Comparison of ENCODE assay signal across 8 mouse cellular contexts in the genomic region with DNA sequence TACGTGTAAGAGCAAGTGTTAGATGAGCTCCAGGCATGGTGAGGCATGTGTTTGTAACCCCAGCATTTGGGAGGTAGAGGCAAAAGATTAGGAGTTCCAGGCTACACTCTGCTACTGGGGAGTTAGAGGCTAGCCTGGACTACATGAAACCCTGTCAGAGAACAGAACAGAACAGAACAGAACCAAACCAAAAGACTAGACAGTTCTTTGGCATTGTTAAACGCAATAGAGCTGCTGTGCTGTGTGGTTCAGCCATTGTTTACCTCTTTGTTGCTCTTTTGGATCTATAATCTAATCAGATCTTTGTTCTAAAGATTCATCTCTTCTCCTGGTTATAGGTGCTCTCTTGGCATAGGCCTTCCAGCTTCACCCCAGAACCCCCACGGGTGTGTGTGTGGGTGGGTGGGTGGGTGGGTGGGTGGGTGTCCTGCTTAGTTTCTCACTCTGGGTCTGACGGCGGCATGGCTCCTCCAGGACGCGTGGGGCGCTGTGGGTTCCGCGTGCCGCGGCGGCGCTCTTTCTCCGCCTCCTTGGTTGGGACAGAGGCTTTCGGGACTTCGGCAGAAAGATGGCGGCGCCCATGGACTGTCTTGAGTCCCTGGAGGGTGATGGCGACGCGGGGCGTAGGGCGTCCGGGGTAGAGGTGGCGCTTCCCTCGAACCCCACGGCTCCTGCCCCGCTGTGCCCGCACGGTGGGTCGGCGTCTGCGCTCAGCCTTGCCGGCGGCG. TPM values are rescaled to one million over a fixed set of nuclear protein-coding genes. Genes with fewer than 3 reads are reported as not detected.
A peak's percentile ranks its signal among the peaks of the same experiment; 100 is the strongest.
DNase-seq lines count a peak whose midpoint lies in the region; ATAC-seq and TF ChIP-seq lines count a peak whose summit lies in the region.

No protein-coding gene starts in this region.

- H3K4me2 ChIP-seq in forebrain, postnatal 0 days (ENCODE audit: low read depth), result peak overlapping the region; percentile 69
- peak overlapping the region; percentile 52 for H3K4me2 ChIP-seq in lung, embryonic 15.5 days

- peak; percentile 73 for DNase-seq in ES-E14 (ENCODE audit: low read depth, low spot score)
- peak; percentile 84 to 87 for DNase-seq in cerebellum, adult 2 months
- peak; percentile 94 for DNase-seq in forebrain, postnatal 0 days
- peak; percentile 90 for DNase-seq in heart, postnatal 4 days
- DNase-seq in layer of hippocampus, adult 8-10 months (ENCODE audit: low spot score in 2 of 2), result peak; percentile 85 to 88
- peak; percentile 74 for DNase-seq in ovary, adult 18-20 months (ENCODE audit: low spot score)
- peak; percentile 88 for DNase-seq in thymus, postnatal 0 days (ENCODE audit: low spot score)

- H3K27ac ChIP-seq in ES-E14 (ENCODE audit: insufficient read depth, low read depth, low read length, poor library complexity, severe bottlenecking), result peak overlapping the region; percentile 42; the same call in 1 of the 2 replicates
- H3K27ac ChIP-seq in cerebellum, adult 2 months (ENCODE audit: insufficient read depth, low read length), result peak overlapping the region; percentile 54
- peak overlapping the region; percentile 86 for H3K27ac ChIP-seq in forebrain, postnatal 0 days (ENCODE audit: low read depth, low read length)
- H3K27ac ChIP-seq in lung, embryonic 15.5 days, result peak overlapping the region; percentile 60; the same call in 1 of the 2 replicates

- no peaks in the 10 kb centered on the region for H3K4me1 ChIP-seq in ES-E14 (ENCODE audit: control insufficient read depth in 2 of 2, insufficient read depth in 2 of 2, low read length in 2 of 2, poor library complexity in 1 of 2)
- H3K4me1 ChIP-seq in cerebellum, adult 2 months (ENCODE audit: control insufficient read depth, insufficient read depth, low read length), result no peaks in the 10 kb centered on the region
- H3K4me1 ChIP-seq in forebrain, postnatal 0 days (ENCODE audit: insufficient read depth), result no peaks in the 10 kb centered on the region
- no peaks in the 10 kb centered on the region for H3K4me1 ChIP-seq in lung, embryonic 15.5 days

- ATAC-seq in forebrain, postnatal 0 days, result peak; percentile 99
- peak; percentile 96 for ATAC-seq in lung, embryonic 15.5 days (ENCODE audit: borderline replicate concordance, extremely low read depth, low FRiP score, low TSS enrichment)

- 0 out of 2 replicates have a peak, but pooled peaks have one; percentile 29 for TF ChIP-seq POLR2A in cerebellum, adult 2 months (IDR thresholded peaks at IDR 0.05; ENCODE audit: borderline replicate concordance, insufficient read depth, low read length)

- peaks cover 2% of the 10 kb centered on the region; the same call in 1 of the 2 replicates for H3K36me3 ChIP-seq in ES-E14 (ENCODE audit: control insufficient read depth, insufficient read depth, low read length, poor library complexity, severe bottlenecking)
- 0 out of 2 replicates have a peak, but pooled peaks cover 5% of the 10 kb centered on the region for H3K36me3 ChIP-seq in forebrain, postnatal 0 days (ENCODE audit: insufficient read depth)
- 0 out of 2 replicates have a peak, but pooled peaks cover 2% of the 10 kb centered on the region for H3K36me3 ChIP-seq in lung, embryonic 15.5 days

- H3K4me3 ChIP-seq in ES-E14 (ENCODE audit: insufficient read depth in 1 of 2, low read depth in 1 of 2, low read length in 2 of 2, poor library complexity in 1 of 2, severe bottlenecking in 1 of 2), result peak overlapping the region; percentile 92 to 97
- H3K4me3 ChIP-seq in cerebellum, adult 2 months (replicated peaks; ENCODE audit: insufficient read depth, low read depth, low read length), result peak overlapping the region; percentile 90
- peak overlapping the region; percentile 92 for H3K4me3 ChIP-seq in forebrain, postnatal 0 days (ENCODE audit: low read depth, low read length)
- peak overlapping the region; percentile 84 for H3K4me3 ChIP-seq in lung, embryonic 15.5 days

- in situ Hi-C loops in ES-E14 (cut with MboI; ENCODE audit: low sequenced_read_pairs in 2 of 2, unreplicated experiment in 2 of 2), result no loop called here

- H3K9me3 ChIP-seq in ES-E14 (ENCODE audit: control insufficient read depth, insufficient read depth, low read depth, low read length), result no peaks in the 10 kb centered on the region
- no peaks in the 10 kb centered on the region for H3K9me3 ChIP-seq in forebrain, postnatal 0 days (ENCODE audit: low read length)
- no peaks in the 10 kb centered on the region for H3K9me3 ChIP-seq in lung, embryonic 15.5 days

- no peaks in the 10 kb centered on the region for H3K27me3 ChIP-seq in cerebellum, adult 2 months (ENCODE audit: control insufficient read depth, insufficient read depth, low read length)
- no peaks in the 10 kb centered on the region for H3K27me3 ChIP-seq in forebrain, postnatal 0 days (ENCODE audit: insufficient read depth, low read length)
- H3K27me3 ChIP-seq in lung, embryonic 15.5 days, result no peaks in the 10 kb centered on the region

- H3K9ac ChIP-seq in ES-E14 (ENCODE audit: insufficient read depth, low read depth, low read length, poor library complexity, severe bottlenecking), result peak overlapping the region; percentile 93
- peak overlapping the region; percentile 82 for H3K9ac ChIP-seq in forebrain, postnatal 0 days
- peak overlapping the region; percentile 75 for H3K9ac ChIP-seq in lung, embryonic 15.5 days

- 4% methylated on average over 37 of the region's 37 CpGs for WGBS in cerebellum, adult 2 months
- 4% methylated on average over 37 of the region's 37 CpGs for WGBS in forebrain, postnatal 0 days
- 4% methylated on average over 37 of the region's 37 CpGs for WGBS in lung, embryonic 15.5 days

- peak; percentile 74 for TF ChIP-seq CTCF in cerebellum, adult 2 months (IDR thresholded peaks at IDR 0.05; ENCODE audit: borderline replicate concordance, insufficient read depth, low read depth, low read length)
- peak; percentile 83 for TF ChIP-seq CTCF in forebrain, postnatal 0 days (IDR thresholded peaks at IDR 0.05; ENCODE audit: low read depth)

TF ChIP-seq in ES-E14, 5 proteins besides CTCF, POLR2A, EP300 and RAD21:
- peak; percentile 77; the same call in 1 of the 2 replicates for TF ChIP-seq HCFC1 (IDR thresholded peaks at IDR 0.05; ENCODE audit: borderline replicate concordance, insufficient read depth, low read length)
- TF ChIP-seq ZNF384 (IDR thresholded peaks at IDR 0.05; ENCODE audit: low read depth, low read length), result no peak
- TF ChIP-seq CHD2 (IDR thresholded peaks at IDR 0.05; ENCODE audit: low read depth, low read length), result no peak
- no peak for TF ChIP-seq MAFK (IDR thresholded peaks at IDR 0.05; ENCODE audit: insufficient read depth, low read depth, low read length)
- no peak for TF ChIP-seq ZC3H11A (IDR thresholded peaks at IDR 0.05; ENCODE audit: borderline replicate concordance, low read depth, low read length)

RNA-seq across cellular contexts. Expression of a gene that starts 7.5 kb away (rescaled TPM):
- total RNA-seq in ES-E14 (2012; rRNA removed), result 22.5 and 25.4 TPM in 2 replicates
- polyA plus RNA-seq in cerebellum, adult 2 months (2012; rRNA removed), result 15.2 and 16.7 TPM in 2 replicates
- 10.6 and 11.0 TPM in 2 replicates for total RNA-seq in forebrain, postnatal 0 days (2014; rRNA removed)
- polyA plus RNA-seq in forebrain, postnatal 0 days (2015; fragmentation: Nextera tagmentation; extraction: Ambion mirVana), result 3.9 and 6.8 TPM in 2 replicates
- 1 to 10 TPM; 8.4 to 9.7 TPM for total RNA-seq in heart, postnatal 4 days (2021)
- total RNA-seq in layer of hippocampus, adult 8-10 months (2022), result 10 to 100 TPM; 10.1 to 14.0 (median 12.0) TPM
- polyA plus RNA-seq in lung, embryonic 15.5 days (2015; fragmentation: Nextera tagmentation; extraction: Ambion mirVana), result 13.5 and 15.3 TPM in 2 replicates
- 8.3 and 11.5 TPM in 2 replicates for polyA plus RNA-seq in thymus, postnatal 0 days (2015; fragmentation: Nextera tagmentation; extraction: Ambion mirVana)

RNA-seq across cellular contexts. Expression of a gene that starts 41.3 kb away (rescaled TPM):
- 14.1 and 20.3 TPM in 2 replicates for total RNA-seq in ES-E14 (2012; rRNA removed)
- polyA plus RNA-seq in cerebellum, adult 2 months (2012; rRNA removed), result 1.9 and 2.1 TPM in 2 replicates
- total RNA-seq in forebrain, postnatal 0 days (2014; rRNA removed), result 5.0 and 6.4 TPM in 2 replicates
- polyA plus RNA-seq in forebrain, postnatal 0 days (2015; fragmentation: Nextera tagmentation; extraction: Ambion mirVana), result 1.7 and 2.0 TPM in 2 replicates
- 1 to 10 TPM; 5.4 to 5.8 TPM for total RNA-seq in heart, postnatal 4 days (2021)
- 1 to 10 TPM; 1.3 to 3.5 (median 2.3) TPM for total RNA-seq in layer of hippocampus, adult 8-10 months (2022)
- 33.3 and 35.7 TPM in 2 replicates for polyA plus RNA-seq in lung, embryonic 15.5 days (2015; fragmentation: Nextera tagmentation; extraction: Ambion mirVana)
- 10.4 and 11.4 TPM in 2 replicates for polyA plus RNA-seq in thymus, postnatal 0 days (2015; fragmentation: Nextera tagmentation; extraction: Ambion mirVana)

RNA-seq across cellular contexts. Expression of a gene that starts 51.1 kb away (rescaled TPM):
- 43.8 and 68.8 TPM in 2 replicates for total RNA-seq in ES-E14 (2012; rRNA removed)
- polyA plus RNA-seq in cerebellum, adult 2 months (2012; rRNA removed), result 111 and 117 TPM in 2 replicates
- total RNA-seq in forebrain, postnatal 0 days (2014; rRNA removed), result 65.0 and 76.6 TPM in 2 replicates
- polyA plus RNA-seq in forebrain, postnatal 0 days (2015; fragmentation: Nextera tagmentation; extraction: Ambion mirVana), result 62.7 and 78.1 TPM in 2 replicates
- total RNA-seq in heart, postnatal 4 days (2021), result 10 to 100 TPM; 55.9 to 61.3 TPM
- total RNA-seq in layer of hippocampus, adult 8-10 months (2022), result 10 to 100 TPM; 70.2 to 82.7 (median 74.9) TPM
- polyA plus RNA-seq in lung, embryonic 15.5 days (2015; fragmentation: Nextera tagmentation; extraction: Ambion mirVana), result 107 and 113 TPM in 2 replicates
- 62.5 and 64.7 TPM in 2 replicates for polyA plus RNA-seq in thymus, postnatal 0 days (2015; fragmentation: Nextera tagmentation; extraction: Ambion mirVana)

Comparison
In these comparisons a context has a peak if more than half of its experiments do, and no peak if none do; other contexts are left out.
1. Peak in every context shown above with its lines: DNase-seq, ATAC-seq, H3K4me3 ChIP-seq and H3K27ac ChIP-seq.